Mouse (Mus musculus) left cerebral cortex, adult 6 months (tissue): ENCODE measurements around the gene Teddm2. TPM values are rescaled to one million over a fixed set of nuclear protein-coding genes. Genes with fewer than 3 reads are reported as not detected.

Experiments used
- long read RNA-seq, 2 experiments: library from polyadenylated mRNA; unstranded; transcript quantifications; one replicate each; pipeline ENCODE4 v2.0.0; 2019 to 2020
- polyA plus RNA-seq: library from polyadenylated mRNA; unstranded; fragments of <200 nt; fragmentation: Nextera tagmentation; gene quantifications from 2 replicates; pipeline ENCODE4 v1.2.3, GENCODE M21; 2021

Gene Teddm2
- polyA plus RNA-seq = 1.9 and 2.3 TPM in 2 replicates
- long read RNA-seq, experiment 1, transcript Teddm2-203 (1 exons, 3,121 nt) = major isoform, 12 of 20 reads
- long read RNA-seq, experiment 1, partial matches to known transcripts = 0 of 20 reads
- long read RNA-seq, experiment 1, other reads (novel, unspliced or antisense) = 5 of 20 reads
- long read RNA-seq, experiment 2, partial matches to known transcripts = 0 of 4 reads
- long read RNA-seq, experiment 2, other reads (novel, unspliced or antisense) = 0 of 4 reads

DNA sequence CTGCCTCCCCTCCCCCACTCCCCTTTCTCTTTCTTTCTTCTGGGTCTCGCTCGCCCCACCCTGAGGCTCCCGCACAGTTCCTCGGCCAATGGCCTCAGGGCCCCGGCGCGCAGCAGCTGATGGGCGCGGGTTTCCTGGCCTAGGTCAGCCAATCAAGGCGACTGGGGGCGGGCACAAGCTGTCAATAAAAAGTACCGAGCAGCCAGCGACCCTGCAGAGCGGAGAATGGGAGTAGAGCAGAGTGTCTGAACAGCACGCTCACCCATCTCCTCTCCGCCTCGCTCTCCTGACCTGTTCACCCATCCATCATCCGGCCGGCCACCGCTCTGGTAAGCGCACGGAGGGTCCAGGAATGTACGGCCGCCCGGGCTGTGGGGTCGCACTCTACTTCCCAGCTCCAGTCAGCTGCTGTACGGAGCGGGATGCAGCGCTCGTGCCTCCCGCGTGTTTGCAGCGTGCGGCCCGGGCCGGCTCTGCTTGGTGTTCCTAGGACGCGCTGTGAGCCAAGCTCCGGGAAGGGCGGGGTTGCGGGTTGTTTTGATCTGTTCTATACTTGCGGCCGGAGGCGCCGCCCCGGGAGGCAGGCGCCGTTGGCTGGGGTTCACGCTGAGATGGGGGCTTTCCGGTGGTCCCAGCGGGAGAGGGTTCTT lies at the start of gene Teddm2, which contains the start of gene Glul:
Gene Teddm2 (minus strand): TSS at position 498 of the 650 bp plus-strand sequence.
Gene Glul (plus strand): TSS at position 214 of the 650 bp plus-strand sequence.

DNA sequence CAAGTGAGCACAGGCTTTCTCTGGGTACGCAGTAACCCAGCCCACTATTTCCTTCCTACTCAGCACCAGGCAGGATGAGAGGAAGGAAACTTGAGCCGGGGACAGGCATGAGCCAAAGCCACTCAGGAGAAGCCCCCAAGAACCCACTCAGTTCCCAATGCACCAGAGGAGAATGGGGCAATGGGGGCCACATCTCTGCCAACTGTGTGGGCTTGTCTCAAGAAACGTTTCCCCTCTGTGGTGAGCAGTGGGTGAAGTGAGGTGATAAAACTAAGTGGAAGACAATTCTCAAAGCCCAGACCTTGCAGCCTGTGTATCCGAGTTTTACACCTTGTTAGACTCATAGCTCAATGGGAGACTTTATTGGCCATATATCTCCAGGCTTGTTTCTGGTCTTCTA lies 8.6 kb downstream of the Teddm2 start, which contains the start of gene Teddm1a:
Gene Teddm1a (plus strand): TSS at position 301 of the 400 bp plus-strand sequence.

DNA sequence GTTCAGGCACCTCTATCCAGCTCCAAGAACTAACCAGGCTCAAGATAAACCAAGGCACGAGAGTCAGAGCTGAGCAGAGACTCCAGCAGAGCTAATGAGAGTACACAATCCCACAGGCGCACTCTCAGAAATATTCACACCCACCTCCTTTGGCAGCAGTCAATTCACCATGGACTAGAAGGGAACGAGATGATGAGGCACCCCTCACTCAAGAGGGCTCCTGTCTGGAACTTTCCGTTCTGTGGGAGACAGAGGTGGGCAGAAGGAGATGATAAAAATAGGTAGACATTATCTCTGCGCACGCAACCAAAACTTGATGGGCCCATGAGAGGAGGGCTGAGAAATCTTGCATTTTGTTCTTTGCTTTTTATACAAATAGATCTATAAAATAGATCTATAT lies 26.0 kb downstream of the Teddm2 start, which contains the start of gene Teddm1b:
Gene Teddm1b (plus strand): TSS at position 301 of the 400 bp plus-strand sequence.

DNA sequence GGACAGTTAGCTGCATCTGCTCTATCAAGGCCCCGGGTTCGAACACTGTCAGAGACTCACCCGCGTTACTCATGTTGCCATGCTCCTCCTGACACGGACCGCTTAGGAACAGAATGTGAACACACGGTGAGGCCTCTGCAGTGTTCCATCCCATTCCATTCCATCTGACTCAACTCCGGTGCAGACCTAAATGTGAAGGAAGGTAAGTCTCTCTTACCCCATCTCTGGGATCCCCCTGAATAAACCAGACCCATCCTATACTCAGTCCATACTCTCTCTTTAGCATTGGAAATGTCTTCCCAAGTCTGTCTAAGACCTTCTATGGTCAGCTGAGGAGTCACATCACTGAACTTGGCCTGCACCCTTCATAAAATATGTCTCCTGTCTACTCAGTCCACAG lies 56.0 kb downstream of the Teddm2 start, which contains the start of gene Rgsl1:
Gene Rgsl1 (minus strand): TSS at position 101 of the 400 bp plus-strand sequence.

Other genes starting within 250 kb of the Teddm2 start
- gene Rgs8, start 247.2 kb downstream of the Teddm2 start, polyA plus RNA-seq = 11.6 and 12.6 TPM in 2 replicates
- 6.1 and 6.4 TPM in 2 replicates for gene Rgs16, start 159.9 kb downstream of the Teddm2 start, polyA plus RNA-seq
- 4.7 and 7.8 TPM in 2 replicates for gene Rnasel, start 150.8 kb downstream of the Teddm2 start, polyA plus RNA-seq
- 0.33 and 0.39 TPM in 2 replicates for gene Rgsl1, start 56.1 kb downstream of the Teddm2 start, polyA plus RNA-seq
- 0.89 and 1.1 TPM in 2 replicates for gene Teddm1b, start 25.9 kb downstream of the Teddm2 start, polyA plus RNA-seq
- not detected in 2 replicates for gene Teddm1a, start 8.5 kb downstream of the Teddm2 start, polyA plus RNA-seq
- 102 and 229 TPM in 2 replicates for gene Glul, start 284 bp downstream of the Teddm2 start, polyA plus RNA-seq